Mouse (Mus musculus) ES-Bruce4 (cell line): ENCODE results near the gene Ncbp3. TPM values are rescaled to one million over a fixed set of nuclear protein-coding genes. Genes with fewer than 3 reads are reported as not detected.
A peak's percentile ranks its signal among the peaks of the same experiment; 100 is the strongest.

Experiments used
- H3K27ac ChIP-seq: 2 replicates; pipeline ENCODE4 v1.5.1; 2012; ENCODE audit warnings: low read length, inconsistent platforms; ENCODE audit not compliant: insufficient read depth
- H3K27me3 ChIP-seq: 2 replicates; pipeline ENCODE4 v1.6.1; 2012; ENCODE audit warnings: mild to moderate bottlenecking, low read length, inconsistent platforms; ENCODE audit not compliant: control insufficient read depth, poor library complexity, insufficient read depth, severe bottlenecking
- H3K36me3 ChIP-seq: 2 replicates; pipeline ENCODE4 v1.6.1; 2012; ENCODE audit warnings: inconsistent platforms, mild to moderate bottlenecking, low read length, moderate library complexity; ENCODE audit not compliant: control insufficient read depth, poor library complexity, insufficient read depth, severe bottlenecking
- H3K4me1 ChIP-seq: one replicate; pipeline ENCODE4 v1.8.1; 2011; ENCODE audit warnings: low read length; ENCODE audit not compliant: control insufficient read depth, insufficient read depth
- H3K4me3 ChIP-seq: 2 replicates; pipeline ENCODE4 v1.5.1; 2011; ENCODE audit warnings: low read depth, mild to moderate bottlenecking, low read length
- H3K9ac ChIP-seq: 2 replicates; pipeline ENCODE4 v1.6.1; 2012; ENCODE audit warnings: low read depth, mild to moderate bottlenecking, inconsistent platforms; ENCODE audit not compliant: poor library complexity, severe bottlenecking
- H3K9me3 ChIP-seq: replicated peaks from 2 replicates; pipeline ENCODE4 v1.6.1; 2012; ENCODE audit warnings: mild to moderate bottlenecking, low read length, inconsistent platforms; ENCODE audit not compliant: control insufficient read depth, poor library complexity, insufficient read depth, severe bottlenecking
- CTCF ChIP-seq: IDR thresholded peaks from one replicate; pipeline ENCODE4 v1.8.1; 2011; ENCODE audit warnings: low read depth, low read length
- EP300 ChIP-seq: IDR thresholded peaks from 2 replicates; pipeline ENCODE4 v1.6.1; 2011; ENCODE audit warnings: low read depth, low read length; ENCODE audit not compliant: insufficient read depth
- POLR2A ChIP-seq: IDR thresholded peaks from one replicate; pipeline ENCODE4 v1.8.1; 2011; ENCODE audit warnings: low read length; ENCODE audit not compliant: insufficient read depth
- polyA plus RNA-seq: library from polyadenylated mRNA; stranded (reverse); fragments of >200 nt; gene quantifications from 2 replicates; pipeline ENCODE4 v1.2.4, GENCODE M21; 2011; ENCODE audit warnings: low read depth; ENCODE audit not compliant: missing spikeins, insufficient read depth, insufficient read length

Ncbp3 gene
- polyA plus RNA-seq, 1 experiment = 17.9 TPM

GRCm38 (mm10) chr11:73132999-73133398, 85.4 kb downstream of the Ncbp3 start:
- no peaks in the 10 kb centered on the region for H3K4me1 ChIP-seq
- TF ChIP-seq POLR2A = no peak
- TF ChIP-seq CTCF = no peak
- TF ChIP-seq EP300 = no peak
- peaks cover 42% of the 10 kb centered on the region for H3K36me3 ChIP-seq

DNA sequence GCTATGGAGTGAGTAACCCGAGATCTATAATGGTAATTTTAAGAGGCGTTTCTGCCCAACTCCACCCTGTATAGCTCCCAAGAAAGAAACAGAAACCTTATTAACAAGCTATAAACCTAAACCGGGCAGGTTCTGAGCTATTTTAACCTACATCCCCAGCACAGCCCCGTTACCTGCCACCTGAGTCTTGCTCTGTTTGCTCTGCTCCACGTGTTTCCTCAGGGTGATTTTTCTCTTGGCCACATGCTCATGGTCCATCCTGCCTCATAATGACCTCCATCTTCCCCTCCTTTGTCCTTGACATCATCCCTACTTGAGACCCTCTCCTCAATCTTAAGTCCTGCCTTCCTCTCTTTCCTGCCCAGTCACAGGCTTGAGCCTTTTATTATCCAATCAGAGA, 86.6 kb downstream of the Ncbp3 start:
- Histone ChIP-seq H3K36me3 (peaks cover 42% of the 10 kb centered on the region), H3K4me1 (no peaks in the 10 kb centered on the region), H3K27ac (no peak overlapping the region), H3K27me3 (no peaks in the 10 kb centered on the region), H3K9ac (no peak overlapping the region), H3K4me3 (no peak overlapping the region), H3K9me3 (peaks cover 14% of the 10 kb centered on the region; the same call in 1 of the 2 replicates)
- TF ChIP-seq CTCF (no peak), POLR2A (no peak), EP300 (no peak)

More at GRCm38 (mm10) chr11:73132999-73133398, 85.4 kb downstream of the Ncbp3 start:
- Histone ChIP-seq H3K4me3 (no peak overlapping the region), H3K27ac (no peak overlapping the region), H3K9me3 (peaks cover 14% of the 10 kb centered on the region; the same call in 1 of the 2 replicates), H3K27me3 (no peaks in the 10 kb centered on the region), H3K9ac (no peak overlapping the region)

DNA sequence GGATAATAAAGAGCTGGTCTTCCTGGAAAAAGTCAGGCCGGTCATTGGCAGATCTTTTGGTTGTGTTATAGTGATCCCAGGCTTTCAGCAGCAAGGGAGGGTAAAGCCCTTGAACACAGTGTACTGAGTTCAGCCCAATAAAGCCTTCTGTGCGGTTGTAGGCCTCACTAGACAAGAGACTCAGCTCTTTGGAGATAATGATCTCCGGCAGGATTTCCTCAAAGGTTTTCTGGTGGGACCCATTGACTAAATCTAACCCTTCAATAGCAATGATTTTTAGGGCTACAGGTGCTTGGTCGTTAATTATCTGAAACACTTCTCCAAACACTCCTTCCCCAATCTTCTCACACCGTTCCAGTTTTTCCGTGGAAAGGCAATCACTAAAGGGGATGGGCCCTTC, 89.0 kb downstream of the Ncbp3 start:
- H3K9ac ChIP-seq = peak overlapping the region; percentile 93
- H3K27ac ChIP-seq = no peak overlapping the region
- H3K4me3 ChIP-seq = no peak overlapping the region; the same call in 1 of the 2 replicates
- H3K9me3 ChIP-seq = peaks cover 14% of the 10 kb centered on the region; the same call in 1 of the 2 replicates
- H3K4me1 ChIP-seq = no peaks in the 10 kb centered on the region
- no peaks in the 10 kb centered on the region for H3K27me3 ChIP-seq
- TF ChIP-seq EP300 (no peak), POLR2A (no peak)
- H3K36me3 ChIP-seq = peaks cover 42% of the 10 kb centered on the region

- Histone ChIP-seq H3K27me3 (no peaks in the 10 kb centered on the region), H3K27ac (no peak overlapping the region), H3K9me3 (peaks cover 14% of the 10 kb centered on the region; the same call in 1 of the 2 replicates), H3K4me1 (no peaks in the 10 kb centered on the region), H3K4me3 (peak overlapping the region; percentile 93), H3K9ac (peak overlapping the region; percentile 93), H3K36me3 (peaks cover 42% of the 10 kb centered on the region)
- TF ChIP-seq CTCF (no peak), POLR2A (no peak), EP300 (no peak)
Observed at GRCm38 (mm10) chr11:73137116-73137515, 89.5 kb downstream of the Ncbp3 start.

- no peak within 1 kb of the TSS for H3K27ac ChIP-seq
- H3K36me3 ChIP-seq = peaks cover 37% of the 10 kb centered on the region
- no peaks in the 10 kb centered on the region for H3K4me1 ChIP-seq
- peak within 1 kb of the TSS; percentile 93 for H3K9ac ChIP-seq
- peak; percentile 78 for TF ChIP-seq CTCF
- TF ChIP-seq POLR2A = peak; percentile 25
- TF ChIP-seq EP300 = no peak
- peaks cover 10% of the 10 kb centered on the region; the same call in 1 of the 2 replicates for H3K9me3 ChIP-seq
- no peaks in the 10 kb centered on the region for H3K27me3 ChIP-seq
- H3K4me3 ChIP-seq = peak within 1 kb of the TSS; percentile 93
Observed at GRCm38 (mm10) chr11:73137591-73138501, 90.3 kb downstream of the Ncbp3 start, which contains the start of gene Haspin. Gene Haspin (minus strand): TSS chr11:73138294.

Other genes starting within 250 kb of the Ncbp3 start
- 3.6 and 3.7 TPM in 2 replicates for gene Atp2a3, start 86.6 kb upstream of the Ncbp3 start, polyA plus RNA-seq
- gene P2rx1, start 48.7 kb upstream of the Ncbp3 start, polyA plus RNA-seq = not detected in 2 replicates
- gene Camkk1, start 28.8 kb upstream of the Ncbp3 start, polyA plus RNA-seq = 3.0 and 3.1 TPM in 2 replicates
- 0.29 and 0.78 TPM in 2 replicates for gene Itgae, start 42.8 kb downstream of the Ncbp3 start, polyA plus RNA-seq
- gene Haspin, start 90.5 kb downstream of the Ncbp3 start, polyA plus RNA-seq = 13.0 and 14.0 TPM in 2 replicates
- gene P2rx5, start 112.6 kb downstream of the Ncbp3 start, polyA plus RNA-seq = 0.42 and 0.55 TPM in 2 replicates
- gene Emc6, start 129.3 kb downstream of the Ncbp3 start, polyA plus RNA-seq = 51.9 TPM in 2 replicates
- 36.2 and 37.1 TPM in 2 replicates for gene Tax1bp3, start 129.3 kb downstream of the Ncbp3 start, polyA plus RNA-seq
- 15.3 and 15.4 TPM in 2 replicates for gene Ctns, start 151.3 kb downstream of the Ncbp3 start, polyA plus RNA-seq
- 0.93 and 0.94 TPM in 2 replicates for gene Shpk, start 151.7 kb downstream of the Ncbp3 start, polyA plus RNA-seq
- gene Trpv1, start 186.5 kb downstream of the Ncbp3 start, polyA plus RNA-seq = not detected in 2 replicates
- 0.11 TPM in 1 of 2 replicates, not detected in the other for gene Trpv3, start 219.6 kb downstream of the Ncbp3 start, polyA plus RNA-seq